Mouse (Mus musculus): ENCODE measurements around the gene Rasl12.

Rasl12 gene

DNA sequence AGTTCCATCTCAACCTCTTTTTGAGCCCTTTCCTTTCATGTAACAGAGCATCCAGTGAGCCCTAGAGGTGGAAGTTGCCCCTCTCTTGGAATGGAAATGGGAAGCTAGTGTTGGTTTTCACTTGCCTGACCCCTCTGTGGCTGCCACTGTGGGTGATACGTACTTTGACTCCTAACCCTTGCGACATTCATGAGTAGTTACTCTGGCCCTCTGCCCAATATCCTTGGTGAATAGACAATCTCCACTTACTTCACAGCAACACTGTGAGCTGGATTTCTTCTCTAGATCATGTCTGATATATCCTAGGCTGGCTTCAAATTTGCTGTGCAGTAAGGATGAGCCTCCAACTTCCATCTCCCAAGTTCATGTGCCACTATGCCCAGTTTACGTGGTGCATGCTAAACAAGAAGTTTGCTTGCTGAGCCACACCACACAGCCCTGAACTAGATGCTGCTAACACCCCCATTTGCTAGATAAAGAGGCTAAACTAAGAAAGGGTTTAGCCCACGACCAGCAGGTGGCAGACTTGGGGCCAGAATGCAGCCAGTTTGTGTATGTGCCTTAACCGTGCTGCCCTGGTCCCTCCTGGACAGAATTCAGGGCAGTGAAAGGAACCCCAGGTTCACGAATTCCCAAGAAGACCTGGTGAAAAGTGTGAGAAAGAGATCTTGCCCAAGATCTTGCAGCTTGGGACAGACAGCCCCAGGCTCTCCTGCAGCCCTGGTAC is 5.5 kb upstream of the Rasl12 start:
- DNase-seq (ENCODE audit: low spot score), result peak; percentile 84

DNA sequence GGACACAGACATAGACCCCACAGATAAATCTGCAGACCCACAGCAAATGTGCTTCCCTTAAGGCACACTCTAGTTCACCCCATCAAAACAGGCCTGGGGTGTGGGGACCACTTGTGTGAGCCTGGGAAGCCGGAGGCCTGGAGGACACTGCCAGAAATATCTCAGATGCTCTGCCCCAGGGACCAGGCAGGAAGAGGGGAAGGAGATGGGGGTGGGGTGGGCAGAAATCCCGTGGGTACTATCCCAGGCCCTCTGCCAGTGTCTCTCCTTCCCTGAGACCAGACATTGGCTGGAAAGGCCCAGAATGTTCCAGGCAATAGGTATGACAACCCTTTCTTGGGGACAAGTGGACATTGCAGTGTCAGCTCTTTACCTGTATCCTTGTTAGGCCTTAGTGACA is 4.7 kb upstream of the Rasl12 start:
- DNase-seq (ENCODE audit: low spot score), result no peak

DNA sequence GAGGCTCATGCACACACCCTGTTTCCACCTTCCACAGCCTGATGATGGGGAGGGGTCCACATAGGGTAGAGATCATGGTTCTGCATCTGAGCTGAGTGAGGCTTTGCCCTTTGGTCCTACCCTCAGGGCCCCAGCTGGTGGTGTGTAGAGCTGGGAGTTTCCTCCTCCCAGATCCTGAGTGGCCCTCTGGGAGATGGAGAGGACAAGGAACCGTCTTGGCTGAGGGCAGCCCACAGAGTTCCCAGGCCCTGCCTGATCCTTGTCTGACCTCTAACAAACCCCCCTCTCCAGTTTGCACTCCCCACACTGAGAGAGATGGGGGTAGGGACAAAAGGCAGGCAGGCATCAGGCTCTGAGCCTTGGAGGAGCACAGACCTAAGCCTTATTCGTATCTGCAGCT is 3.9 kb upstream of the Rasl12 start:
- peak; percentile 69 for DNase-seq (ENCODE audit: low spot score)

DNA sequence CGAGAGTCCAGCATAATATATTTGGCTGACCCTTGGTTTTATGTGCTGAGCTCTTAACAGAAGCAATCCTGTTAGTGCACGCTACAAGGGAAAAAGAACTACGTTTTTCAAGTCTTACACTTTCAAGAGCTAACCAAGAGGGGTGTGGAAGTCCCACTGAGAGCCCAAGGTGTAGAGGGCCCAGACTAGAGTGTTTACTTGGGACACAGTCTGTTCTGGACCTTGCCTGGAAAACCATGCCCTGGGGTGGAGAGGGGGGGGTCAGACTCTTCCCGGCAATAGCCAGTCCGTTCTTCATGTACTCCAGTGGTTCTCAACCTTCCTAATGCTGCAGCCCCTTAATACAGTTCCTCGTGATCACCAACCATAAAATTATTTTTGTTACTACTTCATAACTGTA is 1.6 kb downstream of the Rasl12 start:
- DNase-seq (ENCODE audit: low spot score), result no peak

DNA sequence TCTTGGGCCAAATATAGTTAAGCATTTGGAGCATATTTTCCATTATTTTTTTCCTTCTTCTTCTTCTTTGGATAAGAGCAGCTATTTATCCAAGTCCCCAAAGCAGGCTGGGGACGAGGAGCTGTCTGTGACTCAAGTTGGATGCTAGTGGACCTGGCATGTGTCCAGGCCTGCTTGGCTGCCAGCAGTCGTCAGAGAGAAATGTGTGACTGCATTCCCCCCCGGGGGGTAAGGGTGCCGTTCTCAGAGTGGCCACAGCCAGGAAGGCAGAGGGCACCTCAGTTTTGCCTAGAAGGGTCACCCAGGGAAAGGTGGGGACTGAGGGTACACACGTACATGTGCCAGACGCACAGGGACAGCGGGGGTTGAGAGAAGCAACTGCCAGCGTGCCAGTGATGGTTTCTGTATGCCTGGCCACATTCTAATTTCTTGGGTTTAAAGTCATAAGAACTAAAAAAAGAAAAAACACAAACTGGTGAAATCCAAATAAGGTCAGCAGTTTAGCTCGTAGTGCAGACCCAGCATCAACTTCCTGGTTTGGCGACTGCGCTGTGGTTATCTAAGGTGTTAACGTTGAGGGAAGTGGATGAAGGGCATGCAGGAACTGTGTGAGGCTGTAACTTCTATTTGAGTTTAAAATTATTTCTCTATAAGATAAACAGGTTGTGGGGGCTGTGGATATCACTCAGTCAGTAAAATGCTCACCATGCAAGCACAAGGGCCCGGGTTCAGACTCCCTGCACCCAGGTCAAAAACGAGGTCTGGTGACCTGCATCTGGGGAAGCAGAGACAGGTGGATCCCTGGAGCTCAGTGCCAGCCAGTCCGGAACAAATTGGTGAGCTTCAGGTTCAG is 6.3 kb downstream of the Rasl12 start:
- DNase-seq (ENCODE audit: low spot score), result peak; percentile 91

DNA sequence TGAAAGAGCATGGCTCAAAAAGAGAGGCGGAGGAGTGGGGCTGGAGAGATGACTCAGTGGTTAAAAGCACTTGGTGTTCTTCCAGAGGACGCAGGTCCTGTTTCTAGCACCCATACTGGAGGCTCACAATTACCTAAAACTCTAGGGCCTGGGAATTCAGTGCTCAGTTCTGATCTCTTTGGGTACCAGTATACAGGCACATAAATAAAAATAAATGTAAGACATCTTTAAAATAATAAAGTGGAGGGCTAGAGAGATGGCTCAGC is 6.8 kb downstream of the Rasl12 start:
- no peak for DNase-seq (ENCODE audit: low spot score)

DNA sequence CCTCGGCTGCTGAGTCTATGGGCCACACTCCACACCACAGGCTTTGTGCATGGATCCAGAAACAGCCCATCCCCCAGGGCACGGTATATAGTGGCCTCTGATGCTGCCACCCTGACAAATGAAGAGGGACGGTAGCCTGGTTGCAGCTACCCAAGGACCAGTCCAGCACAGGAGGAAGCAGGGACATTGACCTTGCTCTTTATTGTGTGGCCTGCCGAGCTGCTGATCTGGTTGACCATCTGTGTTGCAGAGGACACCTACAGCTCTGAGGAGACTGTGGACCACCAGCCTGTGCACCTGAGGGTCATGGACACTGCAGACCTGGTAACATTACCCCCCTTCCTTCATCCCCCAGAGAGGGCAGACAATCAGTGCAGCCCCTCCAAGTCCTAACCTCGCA is 9.0 kb downstream of the Rasl12 start:
- DNase-seq (ENCODE audit: low spot score), result no peak

DNA sequence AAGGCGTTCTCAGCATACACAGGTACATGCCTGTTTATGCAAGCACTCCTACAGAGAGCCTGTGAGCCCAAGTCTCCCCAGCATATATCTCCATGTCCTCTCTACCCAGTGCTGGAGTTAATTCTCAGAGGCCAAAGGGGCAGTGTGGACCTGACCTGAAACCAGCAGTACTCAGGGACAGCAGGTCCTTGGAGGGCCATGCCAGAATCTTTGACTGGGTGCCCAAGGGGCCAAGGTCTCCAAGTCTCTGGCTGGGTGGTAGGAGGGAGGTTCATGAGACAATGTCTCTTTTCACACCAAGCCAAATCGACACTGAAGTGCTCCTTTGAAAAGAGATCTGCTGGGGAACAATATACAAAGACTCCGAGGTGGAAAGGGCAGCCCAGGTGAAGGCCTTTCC is 9.6 kb downstream of the Rasl12 start:
- no peak for DNase-seq (ENCODE audit: low spot score)

DNA sequence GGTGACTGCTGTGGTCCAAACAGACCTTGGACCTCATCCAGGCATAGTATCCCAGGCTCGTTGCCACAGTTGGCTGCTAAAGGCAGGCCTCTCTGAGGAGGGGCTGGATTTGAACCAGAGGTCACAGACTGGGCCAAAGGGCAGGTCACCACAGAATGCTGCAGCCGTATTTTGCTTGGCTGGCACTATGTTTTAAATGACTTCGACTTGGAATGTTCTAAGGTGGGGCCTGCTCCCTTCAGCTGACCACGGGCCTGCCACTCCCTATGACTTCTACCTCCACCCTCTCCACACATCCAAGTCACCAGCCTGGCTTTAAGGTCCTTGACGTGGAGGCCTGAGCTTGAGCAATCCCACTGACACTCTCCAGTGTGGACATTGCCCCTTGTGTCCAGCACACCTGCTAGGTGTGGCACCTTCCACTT is 10.6 kb downstream of the Rasl12 start:
- peak; percentile 83 for DNase-seq (ENCODE audit: low spot score)

DNA sequence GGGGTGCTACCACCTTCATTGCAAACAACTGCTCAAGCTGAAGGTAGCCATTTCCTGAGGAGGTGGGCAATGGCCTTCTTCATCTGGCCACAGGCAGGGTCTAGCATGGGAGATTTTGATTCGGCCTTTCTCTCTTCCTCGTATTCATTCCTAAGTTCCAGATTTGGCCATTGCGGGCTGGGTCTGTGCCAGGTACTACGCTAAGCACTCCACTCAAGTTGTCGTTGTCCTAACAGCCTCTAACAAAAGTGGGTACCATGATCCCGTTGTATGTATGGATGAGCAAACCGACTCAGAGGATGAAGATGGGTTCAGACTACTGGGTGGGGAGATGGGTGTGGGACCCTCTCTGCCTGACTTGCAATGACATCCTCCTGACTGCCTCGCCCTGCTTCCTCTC is 12.1 kb downstream of the Rasl12 start:
- DNase-seq (ENCODE audit: low spot score), result no peak

DNA sequence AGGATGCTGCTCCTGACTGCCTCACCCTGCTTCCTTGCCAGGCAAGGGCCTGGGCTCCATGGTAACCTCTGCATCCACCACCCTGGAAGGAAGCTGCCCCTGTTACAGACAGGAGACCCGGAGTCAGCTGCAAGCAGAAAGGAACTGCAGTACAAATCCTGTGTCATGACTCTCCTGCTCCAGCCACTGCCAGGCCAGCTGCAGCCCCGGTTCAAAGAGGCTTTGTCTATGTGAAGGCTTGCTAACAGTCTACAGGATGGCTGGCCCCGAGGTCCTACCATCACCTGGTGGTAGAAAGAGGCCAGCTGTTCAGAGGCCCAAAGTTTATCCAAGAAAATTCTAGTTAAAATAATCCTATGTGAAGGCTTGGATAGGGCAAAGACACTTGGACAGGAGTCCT is 13.0 kb downstream of the Rasl12 start:
- DNase-seq (ENCODE audit: low spot score), result no peak

DNA sequence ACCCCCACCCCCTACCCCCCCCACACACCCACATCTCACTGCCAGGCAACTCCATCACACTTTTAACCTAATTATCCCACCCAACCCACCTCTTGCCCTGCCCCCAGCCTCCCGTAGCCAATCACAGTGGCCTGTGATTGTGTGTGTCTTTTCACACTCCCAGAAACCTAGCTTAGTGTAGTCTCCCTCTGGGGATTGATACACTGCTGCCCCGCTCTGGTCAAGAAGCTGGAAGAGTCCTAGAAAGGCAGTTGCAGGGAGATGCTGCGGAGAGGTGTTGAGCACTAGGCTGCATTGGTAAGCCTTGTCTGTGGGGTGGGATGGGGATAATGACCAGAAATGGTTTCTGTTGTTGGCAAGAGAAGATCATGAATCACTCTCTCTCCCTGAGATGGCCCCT is 19.4 kb downstream of the Rasl12 start:
- peak; percentile 40 for DNase-seq (ENCODE audit: low spot score)

DNA sequence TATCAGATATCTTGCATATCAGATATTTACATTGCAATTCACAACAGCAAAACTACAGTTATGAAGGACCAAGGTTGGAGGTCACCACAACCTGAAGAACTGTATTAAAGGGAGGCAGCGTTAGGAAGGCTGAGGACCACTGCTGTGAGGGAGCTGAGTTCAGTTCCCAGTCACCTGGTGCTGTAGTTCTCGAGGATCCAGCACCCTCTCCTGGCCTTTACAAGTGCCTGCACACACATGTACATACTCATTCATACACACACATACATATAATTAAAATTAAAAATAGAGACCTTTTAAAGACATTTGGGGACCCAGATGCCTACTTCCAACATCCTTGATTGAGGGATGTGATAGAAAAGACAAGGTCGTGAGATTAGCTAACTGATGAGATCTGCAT is 21.3 kb downstream of the Rasl12 start:
- no peak for DNase-seq (ENCODE audit: low spot score)

DNA sequence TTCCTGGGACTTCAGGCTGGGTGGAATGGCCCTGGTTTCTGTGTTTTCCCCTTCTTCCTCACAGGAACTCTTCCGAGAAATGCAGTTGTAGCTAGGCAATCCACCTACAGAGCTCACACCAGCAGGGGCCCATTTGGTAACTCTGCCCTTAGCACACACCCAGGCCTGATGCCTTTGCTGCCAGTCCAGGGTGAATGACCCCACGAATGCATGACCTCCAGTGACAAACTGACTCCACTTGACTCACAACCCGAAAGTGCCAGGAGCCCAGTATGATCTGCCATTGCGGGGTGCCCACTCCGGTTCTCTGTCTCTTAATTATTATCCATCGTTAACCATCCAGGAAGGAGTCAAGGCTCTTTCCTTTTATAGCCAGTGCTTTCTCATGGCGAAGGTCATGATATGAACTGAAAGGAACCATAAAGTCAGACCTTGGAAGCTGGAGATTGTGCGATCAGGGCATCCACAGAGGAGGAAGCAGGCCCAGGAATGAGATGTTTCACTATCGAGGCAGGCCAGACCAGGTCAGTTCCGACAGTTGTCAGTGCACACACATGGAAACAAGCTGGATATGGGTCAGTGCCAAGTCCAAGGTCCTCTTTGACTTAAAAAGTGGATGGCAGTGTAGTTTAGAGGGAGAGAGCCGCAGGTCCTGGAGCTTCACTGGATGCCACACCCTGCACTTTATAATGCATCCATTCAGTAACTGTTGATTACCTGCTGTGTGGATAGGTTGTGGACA is 24.6 kb downstream of the Rasl12 start, which contains the start of gene Slc51b:
TSS of gene Slc51b (minus strand) at position 196 of the 742 bp plus-strand sequence.
- no peak for DNase-seq (ENCODE audit: low spot score)

DNA sequence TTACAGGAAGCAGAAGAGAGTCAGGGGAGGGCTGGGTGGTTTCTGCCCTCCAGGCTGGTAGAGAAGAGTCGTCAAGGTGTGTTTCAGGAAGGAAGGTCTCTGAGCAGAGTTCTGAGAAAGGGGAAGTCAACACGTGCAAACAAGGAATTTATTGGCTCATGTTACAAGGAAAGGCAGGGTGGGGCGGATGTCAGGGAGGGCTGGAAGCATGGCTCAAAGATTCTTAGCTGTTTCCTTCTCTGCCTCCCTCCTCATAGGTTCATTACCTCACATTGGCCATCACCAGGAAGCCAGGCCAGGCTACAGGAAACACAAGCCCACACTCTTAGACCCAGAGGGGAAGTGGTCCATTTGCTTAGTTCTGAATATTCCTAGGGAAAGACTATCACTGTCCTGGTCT is 26.1 kb downstream of the Rasl12 start:
- DNase-seq (ENCODE audit: low spot score), result no peak

DNA sequence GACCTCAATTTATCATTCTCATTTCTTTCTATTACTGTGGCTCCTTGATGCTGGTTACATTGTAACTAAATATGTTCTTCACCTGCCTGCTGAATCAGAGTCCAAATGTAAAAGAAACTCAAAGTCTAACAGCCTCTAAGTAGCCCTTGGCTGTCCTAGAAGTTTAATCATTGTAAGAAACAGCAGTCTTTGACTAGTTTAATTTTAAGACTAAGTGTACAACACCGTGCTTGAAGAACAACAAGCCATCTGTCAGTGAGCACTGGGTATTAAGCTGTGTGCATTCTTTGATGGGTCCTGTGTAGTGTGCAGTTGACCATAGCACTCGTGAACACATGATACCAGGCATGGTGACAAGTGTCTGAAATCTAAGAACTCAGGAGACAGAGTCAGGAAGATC is 29.2 kb downstream of the Rasl12 start:
- DNase-seq (ENCODE audit: low spot score), result no peak

DNA sequence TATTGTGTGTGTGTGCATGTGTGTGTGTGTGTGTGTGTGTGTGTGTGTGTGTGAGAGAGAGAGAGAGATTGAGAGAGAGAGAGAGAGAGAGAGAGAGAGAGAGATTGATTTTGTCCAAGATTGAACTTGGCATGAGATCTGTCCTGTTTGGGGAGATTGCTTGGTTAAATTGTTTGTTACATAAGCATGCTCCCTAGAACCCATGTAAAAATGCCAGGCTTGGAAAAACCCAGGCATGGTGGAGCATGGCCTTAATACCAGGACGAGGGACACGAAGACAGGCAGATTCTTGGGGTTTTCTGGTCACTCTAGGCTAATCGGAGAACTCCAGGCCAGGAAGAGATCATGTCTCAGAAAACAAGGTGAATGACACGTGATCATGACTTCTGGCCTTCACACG is 29.7 kb downstream of the Rasl12 start:
- no peak for DNase-seq (ENCODE audit: low spot score)

DNA sequence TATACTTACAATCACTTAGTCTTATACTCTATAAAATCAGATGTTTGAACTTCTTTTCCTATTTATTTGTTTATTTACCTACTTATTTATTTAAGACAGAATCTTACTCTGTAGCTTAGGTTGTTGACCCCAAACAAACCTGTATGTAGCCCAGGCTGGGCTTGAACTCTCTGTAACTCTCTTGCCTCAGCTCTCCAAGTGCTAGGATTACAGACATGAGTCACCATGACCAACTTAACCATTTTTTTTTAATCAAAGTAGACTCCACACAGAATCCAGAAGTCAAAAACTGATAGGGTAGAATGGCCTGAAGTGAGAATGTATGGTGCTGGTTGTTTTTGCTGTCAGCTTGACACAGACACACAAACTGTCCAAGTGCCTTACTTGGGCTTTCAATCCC is 32.1 kb downstream of the Rasl12 start:
- no peak for DNase-seq (ENCODE audit: low spot score)

DNA sequence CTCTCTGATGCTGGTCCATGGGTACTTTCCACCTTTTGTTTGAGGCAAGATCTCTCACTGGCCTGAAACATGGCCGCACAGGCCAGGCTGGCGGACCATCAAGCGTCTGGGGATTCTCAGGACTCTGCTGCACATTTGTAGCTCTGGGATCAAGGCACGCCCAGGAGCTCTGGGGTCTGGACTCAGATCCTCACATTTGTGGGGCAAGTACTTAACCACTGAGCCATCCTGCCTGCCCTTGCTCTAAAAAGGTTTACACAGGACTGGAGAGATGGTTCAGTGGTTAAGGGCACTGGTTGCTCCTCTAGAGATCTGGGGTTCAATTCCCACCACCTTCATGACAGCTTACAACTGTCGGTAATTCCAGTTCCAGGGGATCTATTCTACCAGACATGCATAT is 32.6 kb downstream of the Rasl12 start:
- DNase-seq (ENCODE audit: low spot score), result no peak

DNA sequence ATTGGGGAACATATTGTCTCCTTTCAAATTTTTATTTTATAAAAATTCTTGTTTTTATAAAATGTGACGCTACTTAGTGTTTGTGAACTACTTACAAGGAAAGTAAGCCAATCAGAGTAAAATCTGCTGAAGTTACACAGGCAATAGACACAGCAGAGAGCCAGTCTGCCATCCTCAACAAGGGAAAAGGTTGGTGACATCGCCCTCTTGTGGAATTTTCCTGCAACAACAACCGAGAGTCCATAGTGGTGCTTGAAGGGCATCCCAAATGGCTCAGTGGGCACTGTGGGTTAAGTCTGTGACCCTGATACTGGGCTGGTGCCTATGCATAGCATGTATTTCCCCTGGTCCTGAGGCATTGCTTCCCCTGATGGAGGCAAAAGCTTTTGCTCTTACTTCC is 33.9 kb downstream of the Rasl12 start:
- DNase-seq (ENCODE audit: low spot score), result peak; percentile 94

DNA sequence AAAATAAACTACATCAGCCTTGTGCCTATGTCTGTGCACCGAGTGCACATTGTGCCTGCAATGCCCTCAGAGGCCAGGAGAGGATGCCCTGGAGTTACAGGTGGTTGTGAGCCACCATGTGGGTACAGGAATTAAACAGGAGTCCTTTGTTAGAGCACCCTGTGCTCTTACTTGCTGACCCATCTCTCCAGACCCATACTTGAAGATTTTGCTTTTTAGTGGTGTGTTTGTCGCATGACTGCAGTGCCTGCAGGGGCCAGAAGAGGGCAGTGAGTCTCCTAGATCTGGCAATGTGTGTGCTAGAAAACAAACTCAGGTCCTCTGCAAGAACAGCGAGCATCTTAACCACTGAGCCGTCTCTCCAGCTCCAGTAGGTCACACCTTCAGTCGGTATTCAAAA is 35.8 kb downstream of the Rasl12 start:
- DNase-seq (ENCODE audit: low spot score), result peak; percentile 26

DNA sequence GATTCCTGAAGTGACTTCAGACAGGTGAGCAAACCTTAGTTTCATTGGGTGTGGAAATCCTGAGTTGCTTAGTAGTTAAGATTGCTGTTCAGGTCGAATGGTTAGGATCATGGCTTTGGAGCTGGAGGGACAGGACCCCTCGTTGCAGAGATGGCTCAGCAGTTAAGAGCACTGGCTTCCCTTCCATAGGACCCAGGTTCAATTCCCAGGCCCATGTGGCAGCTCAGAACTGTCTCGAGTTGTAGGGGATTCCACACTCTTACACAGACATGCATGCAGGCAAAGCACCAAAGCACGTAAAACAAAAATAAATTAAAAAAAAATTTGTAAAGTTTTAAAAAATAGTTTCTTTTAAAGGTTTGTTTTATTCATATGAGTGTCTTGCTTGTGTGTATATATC is 36.9 kb downstream of the Rasl12 start:
- DNase-seq (ENCODE audit: low spot score), result no peak

DNA sequence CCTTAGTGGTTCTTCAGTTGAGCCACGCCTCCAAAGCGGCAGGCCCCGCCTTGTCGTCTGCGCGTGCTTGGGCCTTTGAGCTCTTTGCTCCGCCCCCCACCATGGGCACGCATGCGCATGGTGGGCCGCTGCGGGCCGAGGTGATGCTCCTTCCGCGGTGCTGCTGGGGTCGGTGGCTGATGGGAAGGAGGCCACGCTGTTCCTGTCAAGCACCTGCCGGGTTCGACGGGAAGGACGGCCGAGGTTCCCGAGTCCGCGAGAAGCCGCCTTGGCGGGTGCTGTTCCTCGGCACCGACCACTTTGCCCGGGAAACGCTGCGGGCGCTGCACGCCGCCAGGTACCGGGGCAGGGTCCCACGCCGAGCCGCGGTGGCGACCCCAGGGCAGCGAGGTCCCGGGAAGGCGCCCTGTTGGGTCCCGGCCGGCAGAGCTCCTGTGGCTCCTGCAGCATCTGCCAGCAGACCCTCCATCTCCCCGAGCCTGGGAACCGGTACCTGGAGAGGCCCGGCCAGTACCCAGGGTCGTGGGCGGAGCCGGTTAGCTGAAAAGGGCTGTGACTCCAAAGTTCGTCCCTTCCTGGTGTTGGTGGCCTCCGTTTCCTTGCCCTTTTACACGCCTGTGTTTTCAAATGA is 37.5 kb downstream of the Rasl12 start, which contains the start of gene Mtfmt:
TSS of gene Mtfmt (plus strand) at position 112 of the 631 bp plus-strand sequence.
- peak; percentile 91 for DNase-seq (ENCODE audit: low spot score)

Data from adipocyte (in vitro differentiated cells).